Mouse (Mus musculus) E14TG2a.4 (cell line): Measurements from ENCODE around the gene 0610040J01Rik.

Experiments
- CTCF ChIP-seq: conservative IDR thresholded peaks from 2 replicates; pipeline ENCODE4 v1.5.1; 2014; ENCODE audit warnings: low read length
- NANOG ChIP-seq: IDR thresholded peaks from 2 replicates; pipeline ENCODE4 v1.6.1; 2014; ENCODE audit warnings: borderline replicate concordance, low read length, mixed read lengths
- POU5F1 ChIP-seq: IDR thresholded peaks from 2 replicates; pipeline ENCODE4 v1.6.1; 2014; ENCODE audit warnings: low read length, borderline replicate concordance

DNA sequence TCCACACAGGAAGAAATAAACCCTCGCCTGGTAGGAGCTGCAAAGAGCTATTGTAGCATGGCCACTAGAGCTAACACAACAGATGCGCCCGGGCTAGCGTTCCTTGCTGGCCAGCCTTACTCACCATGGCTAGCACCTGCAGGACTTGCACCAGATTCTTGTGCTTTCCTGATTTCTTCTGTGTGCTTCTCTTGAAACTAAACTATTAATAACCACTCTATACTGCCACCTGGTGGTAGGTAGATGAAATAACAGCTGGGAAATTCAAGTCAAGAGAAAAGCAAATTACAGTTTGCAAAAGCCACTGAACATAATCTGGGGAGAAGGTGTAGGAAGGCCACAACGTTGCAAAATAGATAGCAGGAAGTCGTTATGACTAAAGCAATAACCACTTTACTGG is 74.5 kb downstream of the 0610040J01Rik start:
- TF ChIP-seq CTCF, result peak; percentile 86
- TF ChIP-seq POU5F1, result no peak
- no peak for TF ChIP-seq NANOG
